Mouse (Mus musculus): ENCODE results near the gene Tor1aip2. TPM values are rescaled to one million over a fixed set of nuclear protein-coding genes. Genes with fewer than 3 reads are reported as not detected.

Tor1aip2 gene
- total RNA-seq, 1 experiment from 2014 or later: 43.7 TPM

- ATAC-seq (replicated peaks; ENCODE audit: insufficient number of reproducible peaks, low FRiP score, low TSS enrichment, poor library complexity, severe bottlenecking): no peak
Observed at GRCm38 (mm10) chr1:156090042-156090441, 54.8 kb downstream of the Tor1aip2 start.

GRCm38 (mm10) chr1:156091811-156092210 lies 56.6 kb downstream of the Tor1aip2 start:
- ATAC-seq (replicated peaks; ENCODE audit: insufficient number of reproducible peaks, low FRiP score, low TSS enrichment, poor library complexity, severe bottlenecking): no peak

GRCm38 (mm10) chr1:156103763-156104162 lies 68.6 kb downstream of the Tor1aip2 start:
- no peak for ATAC-seq (replicated peaks; ENCODE audit: insufficient number of reproducible peaks, low FRiP score, low TSS enrichment, poor library complexity, severe bottlenecking)

GRCm38 (mm10) chr1:156105381-156105780 lies 70.2 kb downstream of the Tor1aip2 start:
- ATAC-seq (replicated peaks; ENCODE audit: insufficient number of reproducible peaks, low FRiP score, low TSS enrichment, poor library complexity, severe bottlenecking): no peak

- no peak for ATAC-seq (replicated peaks; ENCODE audit: insufficient number of reproducible peaks, low FRiP score, low TSS enrichment, poor library complexity, severe bottlenecking)
Observed at GRCm38 (mm10) chr1:156107424-156107823, 72.2 kb downstream of the Tor1aip2 start.

- ATAC-seq (replicated peaks; ENCODE audit: insufficient number of reproducible peaks, low FRiP score, low TSS enrichment, poor library complexity, severe bottlenecking): no peak
Observed at GRCm38 (mm10) chr1:156108400-156108799, 73.2 kb downstream of the Tor1aip2 start.

GRCm38 (mm10) chr1:156111090-156111489 lies 75.9 kb downstream of the Tor1aip2 start:
- ATAC-seq (replicated peaks; ENCODE audit: insufficient number of reproducible peaks, low FRiP score, low TSS enrichment, poor library complexity, severe bottlenecking): no peak

GRCm38 (mm10) chr1:156111728-156112127 lies 76.5 kb downstream of the Tor1aip2 start:
- ATAC-seq (replicated peaks; ENCODE audit: insufficient number of reproducible peaks, low FRiP score, low TSS enrichment, poor library complexity, severe bottlenecking): no peak

GRCm38 (mm10) chr1:156112142-156112541 lies 76.9 kb downstream of the Tor1aip2 start:
- no peak for ATAC-seq (replicated peaks; ENCODE audit: insufficient number of reproducible peaks, low FRiP score, low TSS enrichment, poor library complexity, severe bottlenecking)

- no peak for ATAC-seq (replicated peaks; ENCODE audit: insufficient number of reproducible peaks, low FRiP score, low TSS enrichment, poor library complexity, severe bottlenecking)
Observed at GRCm38 (mm10) chr1:156113884-156114499, 78.8 kb downstream of the Tor1aip2 start.

- no peak for ATAC-seq (replicated peaks; ENCODE audit: insufficient number of reproducible peaks, low FRiP score, low TSS enrichment, poor library complexity, severe bottlenecking)
Observed at GRCm38 (mm10) chr1:156116770-156117169, 81.6 kb downstream of the Tor1aip2 start.

Other genes starting within 250 kb of the Tor1aip2 start
- gene Qsox1, start 222.5 kb upstream of the Tor1aip2 start, total RNA-seq (2017): 8.1 to 16.3 TPM (median 14.8 TPM) in 3 replicates
- 70.9 to 115 TPM (median 84.4 TPM) in 3 replicates for gene Cep350, start 62.1 kb upstream of the Tor1aip2 start, total RNA-seq (2017)
- gene Tor1aip1, start 1.1 kb downstream of the Tor1aip2 start, total RNA-seq (2017): 86.4 to 108 TPM (median 91.2 TPM) in 3 replicates
- gene Fam163a, start 169.6 kb downstream of the Tor1aip2 start, total RNA-seq (2017): not detected in 3 replicates